Mouse (Mus musculus) stomach, postnatal 0 days (tissue): ENCODE data around the gene Sart1.

Experiments
- CTCF ChIP-seq: IDR thresholded peaks from 2 replicates; pipeline ENCODE4 v1.5.1; 2016; ENCODE audit warnings: antibody characterized with exemption, low read depth, mild to moderate bottlenecking, moderate library complexity
- EP300 ChIP-seq: optimal IDR thresholded peaks from 2 replicates; pipeline ENCODE3; 2016; ENCODE audit warnings: antibody characterized with exemption

- TF ChIP-seq CTCF (no peak), EP300 (no peak)
These were observed 40.4 kb downstream of the Sart1 start for GRCm38 (mm10) chr19:5348064-5348463.
